ENCODE assay signal across 8 mouse cellular contexts in genomic region chr7:78579461-78580234, GRCm38 (mm10).
DNase-seq lines count a peak whose midpoint lies in the region.

No protein-coding gene starts in this region.

- no peak overlapping the region for H3K27ac ChIP-seq in midbrain, embryonic 10.5 days (replicated peaks)

- H3K9me3 ChIP-seq in midbrain, embryonic 10.5 days (replicated peaks) = no peaks in the 10 kb centered on the region

- H3K27me3 ChIP-seq in midbrain, embryonic 10.5 days (ENCODE audit: low read depth, poor library complexity, severe bottlenecking) = peaks cover 93% of the 10 kb centered on the region

- 1% methylated on average over 13 of the region's 13 CpGs for WGBS in midbrain, embryonic 10.5 days

- peaks cover 39% of the 10 kb centered on the region for H3K4me1 ChIP-seq in midbrain, embryonic 10.5 days

- peak; percentile 57 to 80 for DNase-seq in left cerebral cortex, postnatal 10 days (ENCODE audit: extremely low spot score in 1 of 2, low spot score in 2 of 2)
- DNase-seq in left cerebral cortex, adult 8-10 months (ENCODE audit: low spot score in 2 of 2) = no peak
- DNase-seq in T-cell, adult 2 months (ENCODE audit: low spot score) = peak; percentile 24
- DNase-seq in cerebellum, postnatal 10 days = peak; percentile 90 to 91
- peak; percentile 12 to 43 for DNase-seq in heart, postnatal 14 days
- DNase-seq in midbrain, embryonic 10.5 days (ENCODE audit: low spot score) = peak; percentile 54
- no peak for DNase-seq in urinary bladder, postnatal 14 days (ENCODE audit: low spot score)
- DNase-seq in urinary bladder, postnatal 4 days (ENCODE audit: low spot score in 2 of 2) = no peak

- H3K36me3 ChIP-seq in midbrain, embryonic 10.5 days = no peaks in the 10 kb centered on the region

- peak overlapping the region; percentile 67 for H3K4me3 ChIP-seq in midbrain, embryonic 10.5 days

- intact Hi-C loops in left cerebral cortex, postnatal 10 days (cut with DNase I) = loop anchor here (5.0 kb wide), 1 partner anchor 188 kb away; no protein-coding TSS in a partner anchor
- intact Hi-C loops in heart, postnatal 14 days (cut with DNase I) = no loop called here

Comparison
In these comparisons a context has a peak if more than half of its experiments do, and no peak if none do; other contexts are left out.
1. DNase-seq: peak in left cerebral cortex, postnatal 10 days (2 of 2), T-cell, adult 2 months (single experiment), cerebellum, postnatal 10 days (2 of 2), heart, postnatal 14 days (2 of 2) and midbrain, embryonic 10.5 days (single experiment); none in left cerebral cortex, adult 8-10 months (0 of 2), urinary bladder, postnatal 14 days (single experiment) and urinary bladder, postnatal 4 days (0 of 2).